Mouse (Mus musculus) CD4-positive, CD25-positive, alpha-beta regulatory T cell, adult 2 months (primary cell): ENCODE measurements at regions not wholly inside any gene's neighbourhood (a gene's known extent, or its start where the extent isn't known, plus 50 kb on each side); places are given as distances from the start of the nearest gene placed in this dataset.

Experiments
- DNase-seq: peaks from one replicate; pipeline ENCODE4 v3.0.0-alpha.2; 2012; ENCODE audit warnings: low read depth, low spot score

GRCm38 (mm10) chr15:97578046-97578445 lies 127.6 kb downstream of the Rpap3 start:
- peak; percentile 88 for DNase-seq

GRCm38 (mm10) chr15:97577196-97577595 lies 128.4 kb downstream of the Rpap3 start:
- peak; percentile 20 for DNase-seq

- no peak for DNase-seq
These were observed 133.0 kb downstream of the Rpap3 start for GRCm38 (mm10) chr15:97572639-97573038.

DNA sequence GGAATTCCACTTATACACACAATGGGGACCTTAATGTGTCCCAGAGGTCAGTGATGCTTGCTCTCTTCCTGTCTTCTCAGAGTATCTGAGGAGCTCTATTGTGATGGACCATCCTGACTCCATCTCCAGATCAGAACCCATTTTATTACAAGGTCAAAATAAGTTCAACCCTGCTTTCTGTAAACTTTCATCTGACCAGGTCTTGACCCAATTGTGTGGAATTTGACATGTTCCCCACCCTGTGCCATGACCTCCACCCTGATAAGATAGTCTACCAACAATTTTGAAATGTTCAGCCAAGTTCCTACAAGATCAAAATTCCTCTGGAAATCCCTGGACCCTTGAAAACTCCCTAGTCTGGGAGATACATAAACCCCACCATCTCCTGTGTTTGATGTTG lies 133.7 kb downstream of the Rpap3 start:
- no peak for DNase-seq

DNA sequence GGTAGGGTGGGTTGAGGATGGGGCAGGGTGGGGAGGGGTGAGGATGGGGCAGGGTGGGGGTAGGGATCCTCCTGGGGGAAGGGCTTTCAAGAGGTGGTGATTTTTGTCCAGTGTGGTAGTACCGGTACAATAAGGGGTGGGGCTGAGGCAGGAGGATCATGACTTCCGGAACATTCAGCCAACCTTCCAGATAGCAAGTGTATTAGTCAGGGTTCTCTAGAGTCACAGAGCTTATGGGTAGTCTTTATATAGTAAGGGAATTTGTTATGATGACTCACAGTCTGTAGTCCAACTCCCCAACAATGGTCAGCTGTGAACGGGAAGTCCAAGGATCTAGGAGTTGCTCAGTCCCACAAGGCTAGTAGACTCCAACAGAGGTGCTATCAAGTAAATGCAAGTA lies 145.5 kb downstream of the Rpap3 start:
- DNase-seq, result no peak

- no peak for DNase-seq
These were observed 146.9 kb downstream of the Rpap3 start for GRCm38 (mm10) chr15:97558725-97559124.

- DNase-seq, result peak; percentile 8
These were observed 157.3 kb downstream of the Rpap3 start for GRCm38 (mm10) chr15:97548354-97548753.

- DNase-seq, result peak; percentile 25
These were observed 160.6 kb downstream of the Rpap3 start for GRCm38 (mm10) chr15:97545034-97545433.

DNA sequence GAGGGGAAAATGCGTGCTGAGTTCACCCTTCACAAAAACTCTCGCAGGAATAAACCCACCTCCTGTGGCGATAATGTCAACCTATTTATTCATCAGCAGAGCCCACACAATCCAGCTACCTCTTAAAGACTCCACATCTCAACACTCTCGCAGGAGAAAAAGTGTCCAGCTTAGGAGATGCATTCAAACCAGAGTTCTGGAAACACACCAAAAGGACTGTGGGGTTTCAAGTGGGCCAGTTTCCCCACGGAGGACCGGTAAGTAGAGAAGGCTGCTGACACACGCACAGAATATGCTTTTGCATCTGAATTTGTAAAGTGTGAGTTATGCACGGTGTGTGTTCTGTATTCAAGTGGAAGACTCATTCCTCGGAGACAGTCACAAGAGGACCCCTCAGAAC lies 164.0 kb downstream of the Rpap3 start:
- no peak for DNase-seq

DNA sequence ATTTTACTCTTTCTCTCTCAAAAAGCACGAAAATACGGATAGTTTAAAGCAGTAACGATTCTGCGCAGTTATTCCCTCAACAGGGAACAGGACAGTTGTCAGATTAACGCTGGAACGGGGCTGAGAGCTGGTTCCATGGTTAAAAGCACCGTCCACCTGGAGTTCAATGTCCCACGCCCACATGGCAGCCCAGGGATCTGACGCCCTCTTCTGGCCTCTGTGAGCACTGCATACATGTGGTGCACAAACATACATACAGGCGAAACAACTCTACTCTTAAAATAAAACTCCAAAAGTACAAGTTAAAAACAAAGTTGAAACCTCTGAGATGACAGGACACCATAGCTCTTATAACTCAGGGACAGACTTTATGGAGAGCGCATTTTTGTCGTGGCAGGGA lies 169.5 kb downstream of the Rpap3 start:
- peak; percentile 10 for DNase-seq

DNA sequence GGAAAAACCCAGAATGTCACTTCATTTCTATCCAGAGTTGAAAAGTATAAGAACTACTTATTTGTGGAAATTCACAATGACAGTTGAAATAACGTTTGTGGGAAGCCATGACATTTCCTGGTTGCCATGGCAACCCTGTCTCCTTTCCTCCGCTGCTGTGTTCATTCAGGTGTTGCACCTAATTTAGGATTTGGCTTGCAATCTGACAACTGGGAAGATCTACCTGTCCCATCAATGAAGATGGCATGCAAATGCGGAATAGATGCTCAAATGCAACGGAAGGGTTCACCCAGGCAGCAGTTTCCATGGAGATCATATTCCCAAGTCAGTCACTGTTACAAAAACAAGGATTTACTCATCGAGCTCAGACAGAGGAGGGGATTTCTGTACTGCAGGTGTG lies 170.7 kb downstream of the Rpap3 start:
- peak; percentile 76 for DNase-seq

- DNase-seq, result no peak
These were observed 171.9 kb downstream of the Rpap3 start for GRCm38 (mm10) chr15:97533553-97534291.

GRCm38 (mm10) chr15:97532346-97532910 lies 173.2 kb downstream of the Rpap3 start:
- DNase-seq, result peak; percentile 55

- no peak for DNase-seq
These were observed 177.2 kb downstream of the Rpap3 start for GRCm38 (mm10) chr15:97528291-97529050.

DNA sequence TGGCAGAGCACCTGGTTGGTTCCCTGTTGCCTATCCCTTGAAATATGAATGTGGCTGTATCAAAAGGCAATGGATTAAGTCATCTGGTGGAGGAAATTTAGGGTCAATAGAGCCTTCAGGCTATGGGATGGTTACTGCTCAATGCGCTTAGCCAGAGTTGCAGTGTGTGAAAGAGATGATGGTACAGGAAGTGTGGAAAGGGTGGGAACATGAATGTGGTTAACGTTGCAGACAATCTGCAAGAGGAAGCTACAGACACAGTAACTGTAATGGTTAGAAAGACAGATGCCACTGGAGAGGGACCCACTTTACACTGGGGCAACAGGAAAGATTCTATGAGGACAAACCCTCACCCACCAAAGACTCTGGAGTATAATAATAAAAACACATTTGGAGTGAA lies 185.2 kb downstream of the Rpap3 start:
- peak; percentile 35 for DNase-seq

DNA sequence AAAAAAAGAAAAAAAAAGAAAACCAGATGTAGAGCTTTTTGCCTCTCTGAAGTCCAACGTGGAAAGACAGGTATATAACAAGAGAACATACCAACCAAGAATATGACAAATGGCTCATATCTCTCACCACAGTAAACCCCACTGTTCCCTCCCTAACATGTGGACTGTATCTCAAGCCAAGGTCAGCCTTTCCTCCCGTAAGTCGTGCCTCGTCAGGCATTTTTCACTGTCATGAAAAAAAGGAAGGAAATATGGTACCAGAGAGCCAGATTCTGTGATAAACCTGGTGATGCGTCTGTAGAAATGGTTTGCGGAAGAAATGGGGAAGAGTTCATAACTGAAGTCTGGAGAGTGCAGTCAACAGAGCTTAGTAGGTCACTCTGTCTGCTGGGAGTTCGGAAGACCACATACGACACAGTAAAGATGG lies 185.7 kb downstream of the Rpap3 start:
- DNase-seq, result no peak

- no peak for DNase-seq
These were observed 187.7 kb downstream of the Rpap3 start for GRCm38 (mm10) chr15:97517926-97518325.

GRCm38 (mm10) chr15:97517188-97517587 lies 188.4 kb downstream of the Rpap3 start:
- no peak for DNase-seq

DNA sequence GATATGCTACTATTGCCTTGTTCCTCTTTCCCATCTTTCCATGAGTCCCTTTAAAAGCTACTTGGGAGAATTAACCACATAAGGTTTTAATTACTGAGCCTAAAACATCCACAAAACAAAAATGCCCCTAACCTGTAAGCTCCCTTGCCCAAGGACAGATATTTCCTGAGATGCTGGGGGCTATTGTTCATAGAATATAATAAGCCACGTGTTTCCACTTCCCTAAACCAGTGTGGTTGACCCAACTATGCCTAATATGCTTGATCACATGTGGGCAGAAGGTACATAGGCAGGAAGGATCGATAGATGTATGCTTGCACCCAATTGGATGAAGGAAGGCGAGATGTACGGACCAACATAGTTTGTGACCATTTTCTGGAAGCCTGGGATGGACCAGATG lies 189.9 kb downstream of the Rpap3 start:
- no peak for DNase-seq

GRCm38 (mm10) chr15:97507656-97508306 lies 197.8 kb downstream of the Rpap3 start:
- no peak for DNase-seq

DNA sequence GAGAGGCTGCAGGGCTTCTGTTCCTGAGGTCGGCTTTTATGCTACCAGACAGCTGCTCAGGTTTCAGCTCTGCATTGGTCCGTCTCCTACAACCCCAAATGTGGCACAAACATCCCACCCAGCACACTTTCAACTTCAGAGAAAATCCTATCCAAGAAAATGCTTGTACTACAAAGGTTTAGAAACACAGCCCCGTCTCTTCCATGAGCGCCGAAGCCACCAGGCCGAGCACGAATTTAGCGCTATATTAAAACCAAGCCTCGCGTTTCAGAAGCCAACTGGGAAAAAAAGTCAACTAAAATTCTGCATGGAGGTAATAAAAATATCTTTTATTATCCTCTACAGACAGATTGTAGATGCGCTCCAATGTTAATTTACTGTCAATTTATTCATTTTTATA lies 198.4 kb downstream of the Rpap3 start:
- no peak for DNase-seq

GRCm38 (mm10) chr15:97505715-97506114 lies 199.9 kb downstream of the Rpap3 start:
- no peak for DNase-seq
